Mouse (Mus musculus): Measurements from ENCODE around the gene Bnc1. TPM values are rescaled to one million over a fixed set of nuclear protein-coding genes. Genes with fewer than 3 reads are reported as not detected.

Gene Bnc1
- polyA plus RNA-seq, 1 experiment from 2014 or later, result 4.5 TPM

GRCm38 (mm10) chr7:81968975-81969374, 23.1 kb downstream of the Bnc1 start:
- H3K4me3 ChIP-seq, result no peak overlapping the region
- H3K9me3 ChIP-seq, result no peaks in the 10 kb centered on the region
- no peaks in the 10 kb centered on the region for H3K4me1 ChIP-seq
- no peak for DNase-seq (ENCODE audit: low spot score)
- no peak overlapping the region for H3K27ac ChIP-seq (replicated peaks)
- 82% methylated on average over 6 of the region's 6 CpGs for WGBS
- no peaks in the 10 kb centered on the region for H3K27me3 ChIP-seq (replicated peaks; ENCODE audit: low read depth, poor library complexity, severe bottlenecking)
- no peaks in the 10 kb centered on the region; the same call in 1 of the 2 replicates for H3K36me3 ChIP-seq (replicated peaks)

- H3K9me3 ChIP-seq, result no peaks in the 10 kb centered on the region
- H3K27me3 ChIP-seq (replicated peaks; ENCODE audit: low read depth, poor library complexity, severe bottlenecking), result no peaks in the 10 kb centered on the region
- H3K36me3 ChIP-seq (replicated peaks), result no peaks in the 10 kb centered on the region; the same call in 1 of the 2 replicates
- H3K4me1 ChIP-seq, result no peaks in the 10 kb centered on the region
- no peak overlapping the region for H3K27ac ChIP-seq (replicated peaks)
- H3K4me3 ChIP-seq, result no peak overlapping the region
- 84% methylated on average over 4 of the region's 4 CpGs for WGBS
- peak; percentile 3 for DNase-seq (ENCODE audit: low spot score)
Measured at GRCm38 (mm10) chr7:81968451-81968850, 23.6 kb downstream of the Bnc1 start.

GRCm38 (mm10) chr7:81966195-81966594, 25.9 kb downstream of the Bnc1 start:
- Histone ChIP-seq H3K27ac (replicated peaks) (no peak overlapping the region), H3K9me3 (no peaks in the 10 kb centered on the region), H3K4me3 (no peak overlapping the region), H3K36me3 (replicated peaks) (no peaks in the 10 kb centered on the region), H3K27me3 (replicated peaks; ENCODE audit: low read depth, poor library complexity, severe bottlenecking) (no peaks in the 10 kb centered on the region), H3K4me1 (no peaks in the 10 kb centered on the region)
- DNase-seq (ENCODE audit: low spot score), result no peak
- WGBS, result 85% methylated on average over 5 of the region's 5 CpGs

- peak; percentile 47 for DNase-seq (ENCODE audit: low spot score)
- H3K27ac ChIP-seq (replicated peaks), result no peak overlapping the region
- no peak overlapping the region for H3K4me3 ChIP-seq
- no peaks in the 10 kb centered on the region for H3K9me3 ChIP-seq
- H3K36me3 ChIP-seq (replicated peaks), result no peaks in the 10 kb centered on the region
- 6% methylated on average over 3 of the region's 3 CpGs for WGBS
- no peaks in the 10 kb centered on the region; the same call in 1 of the 2 replicates for H3K27me3 ChIP-seq (replicated peaks; ENCODE audit: low read depth, poor library complexity, severe bottlenecking)
- H3K4me1 ChIP-seq, result no peaks in the 10 kb centered on the region
Measured at GRCm38 (mm10) chr7:81959704-81960103, 32.4 kb downstream of the Bnc1 start.

- Histone ChIP-seq H3K27me3 (replicated peaks; ENCODE audit: low read depth, poor library complexity, severe bottlenecking) (no peaks in the 10 kb centered on the region; the same call in 1 of the 2 replicates), H3K4me3 (no peak overlapping the region), H3K27ac (replicated peaks) (no peak overlapping the region), H3K9me3 (no peaks in the 10 kb centered on the region), H3K36me3 (replicated peaks) (no peaks in the 10 kb centered on the region), H3K4me1 (no peaks in the 10 kb centered on the region)
- DNase-seq (ENCODE audit: low spot score), result no peak
Measured at GRCm38 (mm10) chr7:81954208-81954846, 37.8 kb downstream of the Bnc1 start.

- Histone ChIP-seq H3K27me3 (replicated peaks; ENCODE audit: low read depth, poor library complexity, severe bottlenecking) (no peaks in the 10 kb centered on the region), H3K36me3 (replicated peaks) (no peaks in the 10 kb centered on the region), H3K27ac (replicated peaks) (no peak overlapping the region), H3K4me3 (no peak overlapping the region), H3K9me3 (no peaks in the 10 kb centered on the region), H3K4me1 (no peaks in the 10 kb centered on the region)
- WGBS, result 89% methylated on average over 2 of the region's 2 CpGs
- no peak for DNase-seq (ENCODE audit: low spot score)
Measured at GRCm38 (mm10) chr7:81950499-81950898, 41.6 kb downstream of the Bnc1 start.

GRCm38 (mm10) chr7:81945398-81945797, 46.7 kb downstream of the Bnc1 start:
- Histone ChIP-seq H3K36me3 (replicated peaks) (no peaks in the 10 kb centered on the region), H3K9me3 (no peaks in the 10 kb centered on the region), H3K4me1 (0 out of 2 replicates have a peak, but pooled peaks cover 3% of the 10 kb centered on the region), H3K27ac (replicated peaks) (no peak overlapping the region), H3K27me3 (replicated peaks; ENCODE audit: low read depth, poor library complexity, severe bottlenecking) (no peaks in the 10 kb centered on the region), H3K4me3 (no peak overlapping the region)
- WGBS, result 16% methylated on average over 4 of the region's 4 CpGs
- peak; percentile 49 for DNase-seq (ENCODE audit: low spot score)

GRCm38 (mm10) chr7:81934806-81935205, 57.3 kb downstream of the Bnc1 start:
- DNase-seq (ENCODE audit: low spot score), result no peak
- H3K27me3 ChIP-seq (replicated peaks; ENCODE audit: low read depth, poor library complexity, severe bottlenecking), result peaks cover 24% of the 10 kb centered on the region
- peaks cover 27% of the 10 kb centered on the region for H3K4me1 ChIP-seq
- H3K4me3 ChIP-seq, result peak overlapping the region; percentile 97
- 5% methylated on average over 5 of the region's 5 CpGs for WGBS
- H3K27ac ChIP-seq (replicated peaks), result peak overlapping the region; percentile 99
- H3K36me3 ChIP-seq (replicated peaks), result no peaks in the 10 kb centered on the region
- no peaks in the 10 kb centered on the region for H3K9me3 ChIP-seq

- Histone ChIP-seq H3K4me1 (peaks cover 27% of the 10 kb centered on the region), H3K27ac (replicated peaks) (peak within 1 kb of the TSS; percentile 99), H3K9me3 (no peaks in the 10 kb centered on the region), H3K36me3 (replicated peaks) (no peaks in the 10 kb centered on the region), H3K27me3 (replicated peaks; ENCODE audit: low read depth, poor library complexity, severe bottlenecking) (peaks cover 24% of the 10 kb centered on the region), H3K4me3 (peak within 1 kb of the TSS; percentile 97)
- peak; percentile 91 for DNase-seq (ENCODE audit: low spot score)
- WGBS, result under 1% methylated on average over 63 of the region's 63 CpGs
Measured at GRCm38 (mm10) chr7:81934267-81934745, 57.8 kb downstream of the Bnc1 start, which contains the start of gene Hdgfl3. Gene Hdgfl3 (minus strand): TSS chr7:81934473.

GRCm38 (mm10) chr7:81933601-81934266, 58.4 kb downstream of the Bnc1 start:
- DNase-seq (ENCODE audit: low spot score), result peak; percentile 82
- under 1% methylated on average over 103 of the region's 103 CpGs for WGBS
- peak overlapping the region; percentile 97 for H3K4me3 ChIP-seq
- H3K36me3 ChIP-seq (replicated peaks), result no peaks in the 10 kb centered on the region
- H3K27me3 ChIP-seq (replicated peaks; ENCODE audit: low read depth, poor library complexity, severe bottlenecking), result peaks cover 24% of the 10 kb centered on the region
- peaks cover 32% of the 10 kb centered on the region for H3K4me1 ChIP-seq
- H3K27ac ChIP-seq (replicated peaks), result peak overlapping the region; percentile 99
- H3K9me3 ChIP-seq, result no peaks in the 10 kb centered on the region

GRCm38 (mm10) chr7:81933061-81933600, 59.0 kb downstream of the Bnc1 start:
- Histone ChIP-seq H3K4me1 (peaks cover 32% of the 10 kb centered on the region), H3K27ac (replicated peaks) (peak overlapping the region; percentile 99), H3K4me3 (peak overlapping the region; percentile 97), H3K27me3 (replicated peaks; ENCODE audit: low read depth, poor library complexity, severe bottlenecking) (peaks cover 24% of the 10 kb centered on the region), H3K9me3 (no peaks in the 10 kb centered on the region), H3K36me3 (replicated peaks) (no peaks in the 10 kb centered on the region)
- no peak for DNase-seq (ENCODE audit: low spot score)
- WGBS, result 8% methylated on average over 23 of the region's 23 CpGs

GRCm38 (mm10) chr7:81932521-81933045, 59.5 kb downstream of the Bnc1 start:
- no peaks in the 10 kb centered on the region for H3K9me3 ChIP-seq
- H3K36me3 ChIP-seq (replicated peaks), result no peaks in the 10 kb centered on the region
- peak overlapping the region; percentile 99 for H3K27ac ChIP-seq (replicated peaks)
- H3K27me3 ChIP-seq (replicated peaks; ENCODE audit: low read depth, poor library complexity, severe bottlenecking), result peaks cover 24% of the 10 kb centered on the region
- DNase-seq (ENCODE audit: low spot score), result no peak
- 42% methylated on average over 5 of the region's 5 CpGs for WGBS
- H3K4me1 ChIP-seq, result peaks cover 32% of the 10 kb centered on the region
- peak overlapping the region; percentile 97 for H3K4me3 ChIP-seq

Measured in embryonic facial prominence, embryonic 10.5 days (tissue).